Mouse (Mus musculus): ENCODE results near the gene Ugt1a1. TPM values are rescaled to one million over a fixed set of nuclear protein-coding genes. Genes with fewer than 3 reads are reported as not detected.

Ugt1a1 gene
- polyA plus RNA-seq, 1 experiment = not detected

DNA sequence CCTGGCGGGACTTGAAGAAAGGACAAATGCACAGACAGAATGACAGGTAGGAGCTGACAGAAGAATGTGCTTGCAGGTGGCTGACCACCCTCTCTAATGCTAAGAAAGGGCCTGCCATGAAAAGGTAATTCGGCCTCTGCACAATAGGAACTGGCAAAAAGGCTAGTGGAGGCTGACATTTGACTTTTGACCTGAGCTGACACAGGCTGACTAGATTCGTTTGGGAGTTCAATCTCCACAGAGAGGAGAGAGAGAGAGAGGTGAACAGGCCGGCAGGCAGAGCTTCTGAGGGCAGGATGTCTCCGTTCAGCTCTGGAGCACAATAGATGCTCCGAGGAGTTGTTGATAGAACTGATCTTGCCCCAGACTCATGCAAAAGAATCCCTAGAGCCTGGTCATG lies 34.6 kb downstream of the Ugt1a1 start:
- H3K79me3 ChIP-seq (ENCODE audit: low read depth) = no peaks in the 10 kb centered on the region
- no peak overlapping the region for H3ac ChIP-seq (ENCODE audit: control insufficient read depth, insufficient read length, low read depth)
- no peaks in the 10 kb centered on the region for H3K79me2 ChIP-seq (ENCODE audit: control insufficient read depth, insufficient read depth)
- no peak overlapping the region for H3K4me3 ChIP-seq (ENCODE audit: insufficient read depth, poor library complexity, severe bottlenecking)
- peaks cover 26% of the 10 kb centered on the region for H3K27me3 ChIP-seq (ENCODE audit: control insufficient read depth, insufficient read depth, insufficient read length)
- no peaks in the 10 kb centered on the region for H3K36me3 ChIP-seq (ENCODE audit: control insufficient read depth, insufficient read depth)
- no peak for TF ChIP-seq MAX (IDR thresholded peaks at IDR 0.05)

DNA sequence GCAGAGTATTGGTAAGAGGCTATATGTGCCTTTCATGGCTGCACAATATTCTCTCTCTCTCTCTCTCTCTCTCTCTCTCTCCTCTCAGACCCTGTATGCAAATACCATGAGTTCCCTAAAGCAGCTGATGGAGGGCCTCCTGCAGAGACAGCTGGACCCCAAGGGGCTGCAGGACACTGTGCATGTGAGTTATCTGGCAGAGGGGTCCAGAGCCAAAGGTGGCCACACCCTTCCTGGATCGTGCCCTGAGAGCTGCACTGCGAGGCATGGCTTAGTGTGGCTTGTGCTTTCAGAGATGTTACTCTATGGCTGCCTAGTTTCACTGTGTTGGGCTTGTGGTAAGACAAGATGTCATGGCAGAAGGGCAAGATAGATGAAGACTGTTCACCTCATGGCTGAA lies 35.9 kb downstream of the Ugt1a1 start:
- no peak overlapping the region for H3K4me3 ChIP-seq (ENCODE audit: insufficient read depth, poor library complexity, severe bottlenecking)
- no peak overlapping the region for H3ac ChIP-seq (ENCODE audit: control insufficient read depth, insufficient read length, low read depth)
- H3K36me3 ChIP-seq (ENCODE audit: control insufficient read depth, insufficient read depth) = no peaks in the 10 kb centered on the region
- H3K79me3 ChIP-seq (ENCODE audit: low read depth) = no peaks in the 10 kb centered on the region
- H3K27me3 ChIP-seq (ENCODE audit: control insufficient read depth, insufficient read depth, insufficient read length) = peaks cover 27% of the 10 kb centered on the region
- no peak for TF ChIP-seq CEBPB (IDR thresholded peaks at IDR 0.05; ENCODE audit: low read depth)
- no peak for TF ChIP-seq MYOG (IDR thresholded peaks at IDR 0.05; ENCODE audit: control insufficient read depth, extremely low read depth, insufficient read length)
- no peak for TF ChIP-seq MYOD1 (IDR thresholded peaks at IDR 0.05; ENCODE audit: control insufficient read depth, insufficient read length, low read depth)
- TF ChIP-seq FOSL1 (IDR thresholded peaks at IDR 0.05; ENCODE audit: insufficient read depth, low read length, poor library complexity, severe bottlenecking) = no peak
- TF ChIP-seq CTCF (IDR thresholded peaks at IDR 0.05; ENCODE audit: control insufficient read depth, insufficient read depth, insufficient read length) = no peak
- TF ChIP-seq USF1 (IDR thresholded peaks at IDR 0.05; ENCODE audit: low read depth) = no peak
- TF ChIP-seq MAX (IDR thresholded peaks at IDR 0.05) = no peak
- H3K79me2 ChIP-seq (ENCODE audit: control insufficient read depth, insufficient read depth) = no peaks in the 10 kb centered on the region

DNA sequence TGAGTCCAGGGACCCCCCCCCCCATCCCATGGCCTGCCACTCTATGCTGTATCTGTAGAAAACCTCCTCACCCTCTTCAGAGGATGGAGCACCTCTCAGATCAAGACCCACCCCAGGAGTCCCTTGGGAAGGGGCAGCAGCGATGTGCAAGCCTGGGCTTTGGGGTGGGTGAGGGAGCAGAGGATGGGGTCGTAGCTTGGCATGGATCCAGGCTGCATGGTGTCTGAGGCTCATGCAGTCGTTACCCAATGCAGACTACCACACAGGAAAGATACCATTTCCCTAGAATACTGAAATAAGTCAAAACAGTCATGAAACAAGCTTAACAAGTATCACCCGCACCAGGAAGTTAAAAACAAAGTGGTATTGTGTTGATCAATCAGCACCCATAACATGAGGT lies 36.9 kb downstream of the Ugt1a1 start:
- TF ChIP-seq USF1 (IDR thresholded peaks at IDR 0.05; ENCODE audit: low read depth) (no peak), FOSL1 (IDR thresholded peaks at IDR 0.05; ENCODE audit: insufficient read depth, low read length, poor library complexity, severe bottlenecking) (no peak), MYOG (IDR thresholded peaks at IDR 0.05; ENCODE audit: control insufficient read depth, extremely low read depth, insufficient read length) (no peak), MAX (IDR thresholded peaks at IDR 0.05) (no peak), MYOD1 (IDR thresholded peaks at IDR 0.05; ENCODE audit: control insufficient read depth, insufficient read length, low read depth) (no peak), CTCF (IDR thresholded peaks at IDR 0.05; ENCODE audit: control insufficient read depth, insufficient read depth, insufficient read length) (no peak), CEBPB (IDR thresholded peaks at IDR 0.05; ENCODE audit: low read depth) (no peak)
- H3K79me2 ChIP-seq (ENCODE audit: control insufficient read depth, insufficient read depth) = no peaks in the 10 kb centered on the region
- no peaks in the 10 kb centered on the region for H3K36me3 ChIP-seq (ENCODE audit: control insufficient read depth, insufficient read depth)
- H3K79me3 ChIP-seq (ENCODE audit: low read depth) = no peaks in the 10 kb centered on the region
- H3K27me3 ChIP-seq (ENCODE audit: control insufficient read depth, insufficient read depth, insufficient read length) = peaks cover 21% of the 10 kb centered on the region
- no peak overlapping the region for H3ac ChIP-seq (ENCODE audit: control insufficient read depth, insufficient read length, low read depth)
- H3K4me3 ChIP-seq (ENCODE audit: insufficient read depth, poor library complexity, severe bottlenecking) = no peak overlapping the region

DNA sequence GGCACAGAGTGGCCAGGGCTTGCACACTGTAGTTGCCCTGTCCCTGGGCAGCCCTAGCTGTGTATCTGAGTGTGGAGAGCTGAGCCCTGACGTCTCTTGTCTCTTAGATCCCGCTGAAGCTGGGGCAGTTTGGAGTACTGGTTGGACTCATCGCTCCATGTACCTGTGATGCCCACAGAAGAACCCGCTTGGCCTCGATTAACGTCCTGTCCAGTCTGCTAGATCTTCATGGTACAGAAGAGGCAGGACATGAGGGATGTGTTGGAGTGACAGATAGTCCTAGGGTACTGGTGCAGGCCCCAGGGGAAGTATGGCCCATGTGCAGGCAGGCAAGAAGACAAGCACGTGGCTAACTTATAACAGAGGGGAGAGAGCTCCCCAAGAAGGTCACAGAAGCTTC lies 37.8 kb downstream of the Ugt1a1 start:
- H3ac ChIP-seq (ENCODE audit: control insufficient read depth, insufficient read length, low read depth) = no peak overlapping the region
- no peaks in the 10 kb centered on the region for H3K79me2 ChIP-seq (ENCODE audit: control insufficient read depth, insufficient read depth)
- H3K79me3 ChIP-seq (ENCODE audit: low read depth) = no peaks in the 10 kb centered on the region
- H3K4me3 ChIP-seq (ENCODE audit: insufficient read depth, poor library complexity, severe bottlenecking) = no peak overlapping the region
- H3K36me3 ChIP-seq (ENCODE audit: control insufficient read depth, insufficient read depth) = no peaks in the 10 kb centered on the region
- TF ChIP-seq CEBPB (IDR thresholded peaks at IDR 0.05; ENCODE audit: low read depth) = no peak
- no peak for TF ChIP-seq MYOG (IDR thresholded peaks at IDR 0.05; ENCODE audit: control insufficient read depth, extremely low read depth, insufficient read length)
- TF ChIP-seq USF1 (IDR thresholded peaks at IDR 0.05; ENCODE audit: low read depth) = no peak
- TF ChIP-seq FOSL1 (IDR thresholded peaks at IDR 0.05; ENCODE audit: insufficient read depth, low read length, poor library complexity, severe bottlenecking) = no peak
- no peak for TF ChIP-seq CTCF (IDR thresholded peaks at IDR 0.05; ENCODE audit: control insufficient read depth, insufficient read depth, insufficient read length)
- no peak for TF ChIP-seq MAX (IDR thresholded peaks at IDR 0.05)
- TF ChIP-seq MYOD1 (IDR thresholded peaks at IDR 0.05; ENCODE audit: control insufficient read depth, insufficient read length, low read depth) = no peak
- peaks cover 17% of the 10 kb centered on the region for H3K27me3 ChIP-seq (ENCODE audit: control insufficient read depth, insufficient read depth, insufficient read length)

DNA sequence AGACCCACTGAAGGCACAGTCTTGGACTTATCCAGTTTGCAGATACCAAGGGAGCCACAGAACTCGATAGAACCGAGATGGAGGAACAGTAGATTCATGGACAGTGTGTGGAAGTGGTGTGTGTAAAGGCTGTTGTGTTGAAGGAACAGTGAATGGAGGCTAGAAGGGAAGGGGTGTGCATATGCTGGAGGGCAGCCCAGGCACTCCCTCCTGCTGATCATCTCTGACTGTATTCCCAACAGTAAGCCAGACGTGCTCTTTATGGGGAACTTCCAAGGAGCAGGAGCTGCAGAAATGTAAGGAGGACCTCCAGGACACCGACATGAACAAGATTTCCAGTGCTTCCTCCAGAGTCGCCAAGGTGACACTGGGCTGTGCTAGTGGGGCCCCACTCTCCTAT lies 38.3 kb downstream of the Ugt1a1 start:
- H3K79me2 ChIP-seq (ENCODE audit: control insufficient read depth, insufficient read depth) = no peaks in the 10 kb centered on the region
- TF ChIP-seq MYOG (IDR thresholded peaks at IDR 0.05; ENCODE audit: control insufficient read depth, extremely low read depth, insufficient read length) = no peak
- no peak for TF ChIP-seq CEBPB (IDR thresholded peaks at IDR 0.05; ENCODE audit: low read depth)
- no peak for TF ChIP-seq CTCF (IDR thresholded peaks at IDR 0.05; ENCODE audit: control insufficient read depth, insufficient read depth, insufficient read length)
- TF ChIP-seq FOSL1 (IDR thresholded peaks at IDR 0.05; ENCODE audit: insufficient read depth, low read length, poor library complexity, severe bottlenecking) = no peak
- no peaks in the 10 kb centered on the region for H3K36me3 ChIP-seq (ENCODE audit: control insufficient read depth, insufficient read depth)
- H3K79me3 ChIP-seq (ENCODE audit: low read depth) = no peaks in the 10 kb centered on the region
- peaks cover 17% of the 10 kb centered on the region for H3K27me3 ChIP-seq (ENCODE audit: control insufficient read depth, insufficient read depth, insufficient read length)
- H3ac ChIP-seq (ENCODE audit: control insufficient read depth, insufficient read length, low read depth) = no peak overlapping the region
- H3K4me3 ChIP-seq (ENCODE audit: insufficient read depth, poor library complexity, severe bottlenecking) = no peak overlapping the region

DNA sequence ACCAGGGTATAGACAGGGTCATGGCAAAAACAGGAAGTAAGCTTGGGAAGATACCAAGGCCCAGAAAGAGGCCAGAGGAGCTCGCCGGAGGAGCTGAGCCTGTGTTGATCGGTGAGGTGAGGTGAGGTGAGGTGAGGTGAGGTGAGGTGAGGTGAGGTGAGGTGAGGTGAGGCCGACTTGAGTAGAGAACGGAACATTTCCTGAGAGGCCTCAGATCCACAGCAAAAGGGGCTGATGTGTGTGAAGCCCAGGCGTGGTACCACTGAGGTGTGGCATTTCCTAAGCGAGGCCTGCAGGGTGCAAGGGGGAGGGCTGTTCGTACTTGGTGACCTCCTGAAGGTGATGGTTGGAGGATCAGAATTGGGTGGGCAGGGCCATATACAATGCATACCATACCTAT lies 41.3 kb downstream of the Ugt1a1 start:
- Histone ChIP-seq H3K36me3 (ENCODE audit: control insufficient read depth, insufficient read depth) (no peaks in the 10 kb centered on the region), H3K27me3 (ENCODE audit: control insufficient read depth, insufficient read depth, insufficient read length) (peaks cover 12% of the 10 kb centered on the region), H3ac (ENCODE audit: control insufficient read depth, insufficient read length, low read depth) (no peak overlapping the region), H3K79me3 (ENCODE audit: low read depth) (no peaks in the 10 kb centered on the region), H3K4me3 (ENCODE audit: insufficient read depth, poor library complexity, severe bottlenecking) (no peak overlapping the region), H3K79me2 (ENCODE audit: control insufficient read depth, insufficient read depth) (no peaks in the 10 kb centered on the region)
- no peak for TF ChIP-seq MYOG (IDR thresholded peaks at IDR 0.05; ENCODE audit: control insufficient read depth, extremely low read depth, insufficient read length)
- no peak for TF ChIP-seq CEBPB (IDR thresholded peaks at IDR 0.05; ENCODE audit: low read depth)
- TF ChIP-seq USF1 (IDR thresholded peaks at IDR 0.05; ENCODE audit: low read depth) = no peak
- no peak for TF ChIP-seq MYOD1 (IDR thresholded peaks at IDR 0.05; ENCODE audit: control insufficient read depth, insufficient read length, low read depth)
- no peak for TF ChIP-seq FOSL1 (IDR thresholded peaks at IDR 0.05; ENCODE audit: insufficient read depth, low read length, poor library complexity, severe bottlenecking)
- TF ChIP-seq CTCF (IDR thresholded peaks at IDR 0.05; ENCODE audit: control insufficient read depth, insufficient read depth, insufficient read length) = no peak
- no peak for TF ChIP-seq MAX (IDR thresholded peaks at IDR 0.05)
